Mouse (Mus musculus) spleen, adult 12 weeks (tissue): ENCODE measurements around the gene Fam19a4.

Source experiments
- DNase-seq: peaks from one replicate; pipeline ENCODE4 v3.0.0; 2022; ENCODE audit warnings: low spot score

The Fam19a4 gene

GRCm38 (mm10) chr6:97060074-97060681, at the start of gene Fam19a4:
Gene Fam19a4 (minus strand): TSS chr6:97060413.
- no peak for DNase-seq

DNA sequence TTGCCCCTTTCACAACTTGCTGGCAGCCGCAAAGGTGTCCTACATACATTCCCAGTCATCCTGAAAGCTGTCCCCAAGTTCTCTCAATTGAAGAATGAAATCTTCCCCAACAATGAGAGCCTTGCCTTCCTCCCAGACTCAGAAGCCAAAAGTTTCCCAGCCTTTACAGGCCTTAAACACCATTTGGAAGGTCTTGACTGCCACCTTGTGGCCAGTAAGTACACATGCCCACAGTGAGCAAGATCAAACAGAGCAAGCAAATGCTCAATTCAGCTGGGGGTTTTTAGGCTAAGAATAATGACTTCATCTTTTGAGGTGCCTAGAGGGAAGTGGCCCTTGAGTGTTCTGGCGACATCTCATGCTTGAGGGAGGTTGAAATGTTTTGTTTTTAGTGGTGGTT, 46.6 kb upstream of the Fam19a4 start:
- DNase-seq = no peak

DNA sequence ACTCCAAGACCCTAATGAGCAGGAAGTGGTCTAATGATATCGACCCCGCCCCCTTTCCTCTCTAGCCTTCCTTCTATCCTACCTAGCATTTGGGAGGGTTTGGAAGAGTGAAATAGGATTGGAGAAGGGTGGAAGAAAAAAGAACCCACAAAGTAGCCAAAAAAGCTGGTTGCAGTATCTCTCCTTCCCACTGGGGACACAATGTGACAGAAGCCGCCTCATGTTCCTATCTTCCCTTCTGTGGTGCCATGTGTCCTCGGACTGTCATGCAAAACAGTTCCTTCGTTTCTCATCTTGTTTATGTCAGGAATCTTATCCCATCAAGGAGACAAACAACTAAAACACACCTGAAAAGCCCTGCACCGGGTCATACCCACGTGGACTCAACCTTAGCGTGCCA, 45.9 kb upstream of the Fam19a4 start:
- DNase-seq = no peak

DNA sequence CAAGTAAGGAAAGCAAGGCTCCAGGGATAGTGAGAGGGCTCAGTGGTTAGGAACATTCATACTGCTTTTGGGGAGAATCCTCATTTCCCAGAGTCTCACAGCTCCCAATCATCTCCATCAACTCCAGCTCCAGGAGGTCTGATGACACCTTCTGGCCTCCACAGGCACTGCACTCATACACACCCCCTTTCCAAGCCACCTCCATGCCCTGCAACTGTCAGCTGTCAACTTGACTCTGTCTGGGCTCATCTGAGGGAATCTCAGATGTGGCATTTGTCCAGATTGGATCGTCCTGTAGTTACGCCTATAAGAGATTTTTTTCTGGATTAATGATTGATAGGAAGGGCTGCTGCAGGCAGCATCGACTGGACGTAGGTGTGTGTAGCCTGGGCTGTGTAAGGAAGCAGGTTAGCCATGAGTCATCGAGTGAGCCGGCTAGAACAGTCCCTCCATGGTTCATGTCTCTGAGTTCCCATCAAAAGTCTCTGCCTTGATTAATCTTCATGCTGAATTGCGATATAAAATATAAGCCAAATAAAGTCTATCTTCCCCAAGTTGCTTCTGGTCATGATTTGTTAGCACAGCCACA, 44.1 kb upstream of the Fam19a4 start:
- DNase-seq = no peak

DNA sequence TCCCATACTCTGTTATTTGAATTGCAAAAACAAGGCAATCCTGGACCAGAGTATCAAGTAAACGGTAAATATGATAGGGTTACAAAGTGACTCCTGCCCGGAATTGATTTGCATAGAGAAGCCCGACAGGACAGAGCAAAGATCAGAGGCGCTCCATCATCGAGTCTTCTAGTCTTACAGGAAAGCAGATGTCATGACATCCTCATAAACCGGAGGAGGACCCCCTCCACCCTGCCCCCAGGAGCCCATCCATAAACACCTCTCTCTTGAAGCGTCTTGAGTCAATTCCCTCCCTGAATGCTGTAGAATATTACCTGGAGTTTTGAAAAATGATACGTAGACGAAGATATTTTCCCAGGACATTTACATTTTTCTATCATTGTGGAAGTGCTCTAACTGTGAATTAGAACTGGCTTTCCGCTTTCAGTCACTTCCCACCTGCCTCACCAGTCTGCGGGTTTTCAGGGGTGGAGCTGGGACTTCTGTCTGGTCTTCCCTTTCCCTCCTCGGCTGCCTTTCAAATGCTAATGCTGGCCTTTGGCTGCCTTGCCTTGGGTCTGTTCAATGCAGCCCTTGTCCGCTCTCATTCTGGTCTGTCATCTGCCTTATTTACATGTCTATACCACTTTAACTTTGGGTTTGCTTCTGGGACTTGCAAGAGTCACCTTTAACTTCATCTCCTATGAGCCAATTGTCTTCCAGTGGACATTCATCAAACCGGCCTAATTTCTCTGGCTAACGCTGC, 41.9 kb upstream of the Fam19a4 start:
- no peak for DNase-seq

GRCm38 (mm10) chr6:97101190-97101957, 41.2 kb upstream of the Fam19a4 start:
- no peak for DNase-seq

DNA sequence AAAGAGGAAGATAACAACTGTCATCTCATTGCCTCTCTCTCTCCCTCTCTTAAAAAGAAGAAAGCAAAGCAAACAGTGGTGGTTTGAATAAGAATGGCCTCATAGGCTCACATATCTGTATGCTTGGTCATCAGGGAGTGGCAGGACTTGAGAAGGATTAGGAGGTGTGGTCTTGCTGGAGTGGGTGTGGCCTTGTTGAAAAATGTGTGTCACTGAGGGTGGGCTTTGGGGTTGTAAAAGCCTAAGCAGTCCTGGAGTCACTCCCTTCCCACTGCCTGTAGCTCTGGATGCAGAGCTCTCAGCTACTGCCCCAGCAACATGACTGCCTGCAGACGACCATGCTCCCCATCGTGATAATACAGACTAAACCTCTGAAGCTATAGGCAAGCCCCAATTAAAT, 22.1 kb upstream of the Fam19a4 start:
- no peak for DNase-seq

GRCm38 (mm10) chr6:97080016-97080415, 19.8 kb upstream of the Fam19a4 start:
- no peak for DNase-seq

GRCm38 (mm10) chr6:97059599-97059998, 614 bp downstream of the Fam19a4 start:
- no peak for DNase-seq

DNA sequence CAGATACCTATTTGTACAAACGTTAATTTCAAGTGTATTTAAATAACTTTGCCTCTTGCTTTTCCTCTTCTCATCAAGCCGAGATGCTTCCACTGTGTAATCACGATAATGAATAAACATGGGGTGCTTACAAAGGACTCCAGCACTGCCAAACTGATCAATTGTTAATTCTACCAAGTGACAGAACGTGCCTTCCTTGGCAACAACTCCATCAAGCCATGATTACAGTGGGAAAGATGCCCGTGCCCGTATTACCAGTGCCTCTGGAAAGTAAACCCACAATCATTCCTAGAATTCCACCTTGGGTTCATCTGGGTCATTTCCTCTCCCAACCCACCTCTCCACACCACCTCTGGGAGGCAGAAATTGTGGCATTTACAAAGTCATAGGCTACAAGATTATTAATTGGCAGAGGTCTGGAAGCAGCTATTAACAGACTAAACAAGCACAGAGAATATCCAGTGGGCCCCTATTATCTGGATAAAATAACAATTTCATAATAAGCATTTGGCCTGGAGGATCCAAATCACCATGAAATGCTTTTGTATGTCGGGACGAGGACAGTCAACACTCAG, 7.9 kb downstream of the Fam19a4 start:
- DNase-seq = no peak

DNA sequence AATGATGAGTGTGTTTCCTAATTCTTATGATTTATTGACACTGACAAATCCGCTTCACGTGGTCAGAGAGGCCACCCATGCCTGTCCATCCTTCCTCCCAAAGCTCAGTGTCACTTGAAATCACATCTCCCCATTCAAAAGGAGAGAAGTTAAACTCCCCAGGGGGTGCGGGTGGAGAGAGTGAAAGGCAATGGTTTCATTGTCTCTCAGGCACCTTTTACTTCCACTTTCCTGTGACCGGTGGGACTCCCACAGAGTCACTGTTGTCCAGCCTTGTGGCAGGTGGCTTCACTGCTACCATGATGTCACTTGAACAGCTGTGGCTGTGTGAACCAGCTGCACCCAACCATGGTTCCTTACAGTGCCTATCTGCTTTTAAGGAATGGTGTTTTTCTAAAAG, 11.8 kb downstream of the Fam19a4 start:
- no peak for DNase-seq

DNA sequence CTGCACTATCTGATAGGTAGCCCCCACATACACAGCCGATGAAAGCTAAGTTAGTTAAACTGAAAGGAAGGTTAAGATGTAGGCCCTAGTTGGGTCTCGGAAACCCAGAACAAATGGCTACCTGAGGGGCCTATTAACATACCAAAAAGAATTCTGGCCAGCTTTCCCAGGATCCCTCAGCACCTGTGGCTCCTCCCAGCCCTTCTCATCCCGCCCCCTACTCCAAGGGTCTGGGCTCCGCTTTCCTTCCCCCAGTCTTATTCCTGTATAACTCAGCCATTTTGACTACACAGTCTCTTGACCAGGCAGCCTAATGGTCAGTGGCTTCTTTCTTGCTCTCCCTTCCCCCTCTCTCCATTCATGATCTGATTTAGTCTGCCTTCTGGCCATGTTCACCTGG, 13.7 kb downstream of the Fam19a4 start:
- no peak for DNase-seq

- no peak for DNase-seq
Observed at GRCm38 (mm10) chr6:97027110-97027677, 33.0 kb downstream of the Fam19a4 start.

DNA sequence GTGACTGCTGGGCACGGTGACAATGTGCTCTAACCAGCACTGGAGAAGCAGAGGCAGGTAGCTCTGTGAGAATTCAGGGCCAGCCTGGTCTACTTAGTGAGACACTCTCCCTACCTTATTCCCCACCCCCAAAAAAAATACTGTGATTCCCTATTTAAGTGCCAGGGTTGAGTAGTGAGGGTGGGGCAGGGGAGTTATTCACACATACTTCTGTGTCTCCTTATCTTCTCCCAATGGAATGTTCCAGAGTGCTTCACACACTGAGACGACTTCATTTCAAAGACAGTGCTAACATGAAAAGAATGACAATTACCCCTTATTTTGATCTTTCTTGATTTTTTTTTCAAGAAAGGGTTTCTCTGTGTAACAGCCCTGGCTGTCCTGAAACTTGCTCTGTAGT, 40.9 kb downstream of the Fam19a4 start:
- no peak for DNase-seq

GRCm38 (mm10) chr6:97016711-97017110, 43.5 kb downstream of the Fam19a4 start:
- no peak for DNase-seq

GRCm38 (mm10) chr6:97016018-97016417, 44.2 kb downstream of the Fam19a4 start:
- no peak for DNase-seq

GRCm38 (mm10) chr6:97006513-97007094, 53.6 kb downstream of the Fam19a4 start:
- peak; percentile 4 for DNase-seq

DNA sequence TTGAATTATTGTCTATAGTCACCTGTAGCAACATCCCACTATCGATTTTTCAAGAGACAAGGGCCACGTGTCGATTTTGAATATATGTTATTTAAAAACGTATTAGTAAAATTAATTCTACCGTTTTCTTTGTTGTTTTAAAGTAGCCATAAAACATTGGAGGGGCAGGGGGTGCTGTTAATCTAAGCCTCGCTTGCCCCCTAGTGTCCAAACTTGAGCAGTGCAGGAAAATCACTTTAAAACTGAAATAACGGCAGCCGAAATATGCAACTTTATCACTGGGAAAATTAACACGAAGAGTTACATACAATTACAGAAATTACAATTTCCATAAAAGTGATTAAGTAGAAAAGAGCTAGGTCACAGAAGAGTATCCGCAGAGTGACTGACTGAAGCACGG, 55.2 kb downstream of the Fam19a4 start:
- no peak for DNase-seq

- no peak for DNase-seq
Observed at GRCm38 (mm10) chr6:96995556-96996159, 64.6 kb downstream of the Fam19a4 start.

DNA sequence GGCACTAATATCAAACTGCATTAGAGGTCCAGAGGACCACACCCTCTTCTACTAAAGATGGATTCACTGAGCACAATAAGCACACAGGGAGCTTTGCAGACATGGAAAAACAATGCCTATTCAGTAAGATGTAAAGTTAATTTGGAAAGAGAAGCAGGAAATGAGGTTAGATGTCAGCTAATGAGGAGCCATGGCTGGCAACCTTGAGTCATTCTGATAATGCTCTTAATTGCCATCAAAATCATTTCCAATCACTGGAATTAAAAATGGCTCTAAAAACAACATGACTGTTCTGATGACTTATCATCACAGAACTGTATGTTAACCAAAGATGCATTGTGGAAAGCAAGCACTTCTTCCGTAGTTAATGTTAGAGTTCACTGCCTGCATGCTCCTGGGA, 68.5 kb downstream of the Fam19a4 start:
- DNase-seq = no peak

- no peak for DNase-seq
Observed at GRCm38 (mm10) chr6:96977537-96977936, 82.7 kb downstream of the Fam19a4 start.
